Mouse (Mus musculus): ENCODE results near the gene Zfp704. TPM values are rescaled to one million over a fixed set of nuclear protein-coding genes. Genes with fewer than 3 reads are reported as not detected.
"Not testable (repeated sequence)": the region's sequence is repeated elsewhere in the genome, so short reads cannot be mapped to it uniquely, and the experiment has no call there.

Zfp704 gene
- polyA plus RNA-seq, 1 experiment, result 4.0 TPM

DNA sequence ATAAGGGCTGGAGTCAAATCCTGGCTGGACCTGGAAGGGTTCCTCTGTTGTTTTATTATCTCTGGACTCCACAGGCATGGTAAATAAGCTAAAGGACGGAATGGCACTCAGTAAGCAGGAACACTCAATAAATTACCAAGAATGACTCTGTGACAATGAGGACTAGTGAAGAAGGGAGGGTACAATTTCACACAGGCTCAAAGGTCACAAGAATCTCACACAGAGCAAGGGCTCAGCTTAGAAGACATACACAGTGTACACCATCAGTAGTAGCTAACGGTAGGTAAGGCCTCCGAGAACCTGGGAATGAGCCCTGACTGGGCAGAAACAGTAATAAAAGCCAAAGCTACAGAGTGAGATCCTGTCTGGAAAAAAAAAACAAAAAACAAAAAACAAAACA is 29.8 kb downstream of the Zfp704 start:
- Histone ChIP-seq H3K4me3 (ENCODE audit: insufficient read depth, low read depth, low read length) (no peak overlapping the region), H3K4me1 (ENCODE audit: control insufficient read depth, insufficient read depth, insufficient read length, low read length) (peaks cover 2% of the 10 kb centered on the region; the same call in 1 of the 2 replicates), H3K27ac (replicated peaks; ENCODE audit: low read depth, low read length) (no peak overlapping the region)

- no peak overlapping the region for H3K27ac ChIP-seq (replicated peaks; ENCODE audit: low read depth, low read length)
- H3K4me1 ChIP-seq (ENCODE audit: control insufficient read depth, insufficient read depth, insufficient read length, low read length), result peaks cover 2% of the 10 kb centered on the region
- no peak overlapping the region for H3K4me3 ChIP-seq (ENCODE audit: insufficient read depth, low read depth, low read length)
These were observed 30.7 kb downstream of the Zfp704 start for GRCm38 (mm10) chr3:9579028-9579643.

GRCm38 (mm10) chr3:9576872-9577271 is 33.0 kb downstream of the Zfp704 start:
- Histone ChIP-seq H3K4me1 (ENCODE audit: control insufficient read depth, insufficient read depth, insufficient read length, low read length) (peaks cover 2% of the 10 kb centered on the region), H3K4me3 (ENCODE audit: insufficient read depth, low read depth, low read length) (no peak overlapping the region), H3K27ac (replicated peaks; ENCODE audit: low read depth, low read length) (no peak overlapping the region)

DNA sequence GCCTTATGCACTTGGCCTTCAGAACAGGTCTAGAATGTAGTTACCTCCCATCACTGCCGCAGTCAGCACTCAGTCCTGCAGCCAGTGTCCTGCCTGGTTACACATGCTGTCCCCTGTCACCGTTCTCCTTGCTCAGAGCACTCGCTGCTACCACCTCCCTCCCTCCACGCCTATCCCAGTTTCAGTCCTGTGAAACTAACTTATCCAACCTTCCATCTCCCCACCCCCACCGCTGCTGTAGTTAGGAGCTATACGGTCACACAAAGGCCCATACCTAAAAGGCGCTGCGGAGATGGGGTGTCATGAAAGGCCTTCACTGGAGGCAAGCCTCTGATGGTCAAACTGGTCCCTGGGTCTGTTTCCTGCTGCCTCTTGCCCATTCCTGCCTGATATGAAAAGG is 35.6 kb downstream of the Zfp704 start:
- Histone ChIP-seq H3K4me1 (ENCODE audit: control insufficient read depth, insufficient read depth, insufficient read length, low read length) (peaks cover under 1% of the 10 kb centered on the region), H3K27ac (replicated peaks; ENCODE audit: low read depth, low read length) (no peak overlapping the region), H3K4me3 (ENCODE audit: insufficient read depth, low read depth, low read length) (no peak overlapping the region)

GRCm38 (mm10) chr3:9573581-9573980 is 36.3 kb downstream of the Zfp704 start:
- Histone ChIP-seq H3K27ac (replicated peaks; ENCODE audit: low read depth, low read length) (no peak overlapping the region), H3K4me3 (ENCODE audit: insufficient read depth, low read depth, low read length) (no peak overlapping the region), H3K4me1 (ENCODE audit: control insufficient read depth, insufficient read depth, insufficient read length, low read length) (no peaks in the 10 kb centered on the region; the same call in 1 of the 2 replicates)

DNA sequence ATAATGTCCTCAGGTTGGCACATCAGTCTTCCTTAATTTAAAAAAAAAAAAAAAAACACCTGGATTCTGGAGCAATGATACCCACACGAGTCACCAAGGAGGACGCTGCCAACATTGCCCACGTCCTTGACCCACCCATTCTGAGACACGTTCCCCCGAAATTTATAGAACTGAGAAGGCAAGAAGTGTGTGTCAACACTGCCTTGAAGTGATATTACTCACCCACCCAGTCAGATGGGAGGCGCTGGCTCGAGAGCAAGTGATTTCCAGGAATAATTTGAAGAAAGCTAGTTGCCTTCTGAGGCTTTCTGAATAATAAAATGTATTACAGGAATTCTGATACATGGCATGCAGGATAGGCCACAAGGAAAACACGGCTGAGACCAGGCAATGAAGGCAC is 37.6 kb downstream of the Zfp704 start:
- Histone ChIP-seq H3K4me3 (ENCODE audit: insufficient read depth, low read depth, low read length) (no peak overlapping the region), H3K27ac (replicated peaks; ENCODE audit: low read depth, low read length) (no peak overlapping the region), H3K4me1 (ENCODE audit: control insufficient read depth, insufficient read depth, insufficient read length, low read length) (peaks cover 2% of the 10 kb centered on the region; the same call in 1 of the 2 replicates)

- peaks cover 2% of the 10 kb centered on the region; the same call in 1 of the 2 replicates for H3K4me1 ChIP-seq (ENCODE audit: control insufficient read depth, insufficient read depth, insufficient read length, low read length)
- no peak overlapping the region for H3K4me3 ChIP-seq (ENCODE audit: insufficient read depth, low read depth, low read length)
- no peak overlapping the region for H3K27ac ChIP-seq (replicated peaks; ENCODE audit: low read depth, low read length)
These were observed 39.1 kb downstream of the Zfp704 start for GRCm38 (mm10) chr3:9570782-9571181.

GRCm38 (mm10) chr3:9569706-9570105 is 40.2 kb downstream of the Zfp704 start:
- H3K27ac ChIP-seq (replicated peaks; ENCODE audit: low read depth, low read length); H3K4me3 ChIP-seq (ENCODE audit: insufficient read depth, low read depth, low read length); H3K4me1 ChIP-seq (ENCODE audit: control insufficient read depth, insufficient read depth, insufficient read length, low read length): not testable (repeated sequence)

DNA sequence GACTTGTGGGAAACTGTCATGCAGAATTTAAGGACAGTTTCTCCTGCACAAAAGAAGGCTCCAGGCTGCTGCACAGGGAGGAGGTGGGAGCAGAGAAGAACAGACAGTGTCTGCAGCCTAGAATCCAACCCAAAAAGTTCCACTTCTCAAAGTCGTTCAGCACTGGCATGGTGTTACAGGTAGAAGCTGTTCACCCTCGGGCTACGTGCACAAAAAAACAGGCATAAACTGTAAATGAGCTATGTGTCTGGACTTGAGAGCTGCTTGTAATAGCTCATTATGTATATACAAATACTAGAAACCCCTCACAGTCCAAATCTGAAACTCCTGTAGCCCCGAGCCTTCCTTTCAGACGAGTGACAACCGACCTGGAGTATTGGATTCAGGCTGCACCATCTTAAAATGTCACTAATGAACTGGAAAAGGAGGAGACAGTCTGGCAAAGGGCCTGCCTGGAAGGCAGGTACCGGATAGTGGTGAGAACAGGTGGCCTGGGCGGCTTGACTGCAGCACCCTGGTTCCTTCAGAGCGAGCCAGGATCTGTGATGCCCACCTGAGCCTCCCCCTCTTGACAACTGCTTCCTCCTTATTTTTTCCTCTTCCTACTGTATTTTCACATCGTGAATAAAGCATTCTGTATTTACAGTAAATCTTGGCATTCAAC is 41.2 kb downstream of the Zfp704 start:
- Histone ChIP-seq H3K4me1 (ENCODE audit: control insufficient read depth, insufficient read depth, insufficient read length, low read length) (0 out of 2 replicates have a peak, but pooled peaks cover 2% of the 10 kb centered on the region), H3K4me3 (ENCODE audit: insufficient read depth, low read depth, low read length) (no peak overlapping the region), H3K27ac (replicated peaks; ENCODE audit: low read depth, low read length) (no peak overlapping the region)

GRCm38 (mm10) chr3:9567948-9568347 is 41.9 kb downstream of the Zfp704 start:
- Histone ChIP-seq H3K27ac (replicated peaks; ENCODE audit: low read depth, low read length) (no peak overlapping the region), H3K4me3 (ENCODE audit: insufficient read depth, low read depth, low read length) (no peak overlapping the region), H3K4me1 (ENCODE audit: control insufficient read depth, insufficient read depth, insufficient read length, low read length) (0 out of 2 replicates have a peak, but pooled peaks cover 2% of the 10 kb centered on the region)

GRCm38 (mm10) chr3:9566831-9567230 is 43.1 kb downstream of the Zfp704 start:
- Histone ChIP-seq H3K27ac (replicated peaks; ENCODE audit: low read depth, low read length) (no peak overlapping the region), H3K4me3 (ENCODE audit: insufficient read depth, low read depth, low read length) (no peak overlapping the region), H3K4me1 (ENCODE audit: control insufficient read depth, insufficient read depth, insufficient read length, low read length) (0 out of 2 replicates have a peak, but pooled peaks cover 2% of the 10 kb centered on the region)

- Histone ChIP-seq H3K27ac (replicated peaks; ENCODE audit: low read depth, low read length) (no peak overlapping the region), H3K4me3 (ENCODE audit: insufficient read depth, low read depth, low read length) (no peak overlapping the region), H3K4me1 (ENCODE audit: control insufficient read depth, insufficient read depth, insufficient read length, low read length) (0 out of 2 replicates have a peak, but pooled peaks cover 2% of the 10 kb centered on the region)
These were observed 46.3 kb downstream of the Zfp704 start for GRCm38 (mm10) chr3:9563562-9563961.

GRCm38 (mm10) chr3:9562649-9563328 is 47.1 kb downstream of the Zfp704 start:
- Histone ChIP-seq H3K27ac (replicated peaks; ENCODE audit: low read depth, low read length) (no peak overlapping the region), H3K4me1 (ENCODE audit: control insufficient read depth, insufficient read depth, insufficient read length, low read length) (0 out of 2 replicates have a peak, but pooled peaks cover 1% of the 10 kb centered on the region), H3K4me3 (ENCODE audit: insufficient read depth, low read depth, low read length) (no peak overlapping the region)

- peaks cover 2% of the 10 kb centered on the region for H3K4me1 ChIP-seq (ENCODE audit: control insufficient read depth, insufficient read depth, insufficient read length, low read length)
- H3K4me3 ChIP-seq (ENCODE audit: insufficient read depth, low read depth, low read length), result no peak overlapping the region
- no peak overlapping the region for H3K27ac ChIP-seq (replicated peaks; ENCODE audit: low read depth, low read length)
These were observed 51.9 kb downstream of the Zfp704 start for GRCm38 (mm10) chr3:9557778-9558560.

GRCm38 (mm10) chr3:9556137-9556536 is 53.7 kb downstream of the Zfp704 start:
- Histone ChIP-seq H3K27ac (replicated peaks; ENCODE audit: low read depth, low read length) (no peak overlapping the region), H3K4me3 (ENCODE audit: insufficient read depth, low read depth, low read length) (no peak overlapping the region), H3K4me1 (ENCODE audit: control insufficient read depth, insufficient read depth, insufficient read length, low read length) (peaks cover 2% of the 10 kb centered on the region)
